8 mouse cellular contexts compared by ENCODE assay signal in the genomic region with DNA sequence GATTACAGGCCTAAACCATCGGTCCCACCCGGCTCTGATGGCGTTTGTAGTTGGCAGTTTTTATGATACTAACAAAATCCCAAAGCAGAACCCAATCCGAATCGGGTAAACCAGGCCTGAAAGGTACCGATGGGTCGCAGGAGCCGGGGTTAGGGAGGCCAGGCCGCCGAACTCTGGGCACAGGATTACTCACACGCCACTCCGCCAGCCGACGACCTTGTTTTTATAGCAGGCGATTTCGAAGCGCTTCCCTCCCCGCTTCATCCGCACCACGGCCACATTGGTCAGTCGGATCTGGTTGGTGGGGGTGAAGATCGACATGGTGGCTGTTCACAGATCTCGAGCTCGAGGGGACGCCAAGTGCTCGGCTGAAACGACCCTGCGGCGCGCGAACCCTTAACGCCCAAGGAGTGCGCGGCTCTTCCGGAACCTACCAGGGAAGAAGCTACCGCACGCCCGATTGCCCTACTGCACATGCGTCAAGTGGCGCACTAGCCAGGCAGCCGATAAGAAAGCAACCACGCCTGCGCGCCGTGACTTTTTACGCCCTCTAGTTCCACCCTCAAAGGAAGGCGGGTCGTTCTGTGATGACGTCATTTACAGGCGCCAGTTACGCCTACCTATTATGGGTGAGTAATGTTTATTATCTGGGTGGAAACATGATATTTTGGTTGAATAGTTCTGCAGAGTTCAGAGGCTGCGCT. TPM values are rescaled to one million over a fixed set of nuclear protein-coding genes. Genes with fewer than 3 reads are reported as not detected.
DNase-seq lines count a peak whose midpoint lies in the region; ATAC-seq and TF ChIP-seq lines count a peak whose summit lies in the region.

TSS of gene Sbds (minus strand) at position 514 of the 704 bp plus-strand sequence.
TSS of gene Tyw1 (plus strand) at position 603 of the 704 bp plus-strand sequence.

- under 1% methylated on average over 52 of the region's 52 CpGs for WGBS in hindbrain, embryonic 13.5 days

- H3K9me3 ChIP-seq in hindbrain, embryonic 13.5 days = no peaks in the 10 kb centered on the region

- peaks cover 39% of the 10 kb centered on the region for H3K36me3 ChIP-seq in hindbrain, embryonic 13.5 days

- ATAC-seq in Patski = peak; percentile 65
- ATAC-seq in hindbrain, embryonic 13.5 days (ENCODE audit: low FRiP score) = peak; percentile 91

- CTCF ChIA-PET in Patski (lab: Charles Lee) = interaction anchor here (0.9 to 3.5 kb wide), 5 partner anchors 12 to 32 kb away, joined by 3 to 14 read pairs (median 3); no protein-coding TSS in a partner anchor

- TF ChIP-seq CTCF in Patski (IDR thresholded peaks at IDR 0.05) = no peak

- peak within 1 kb of the TSS; percentile 83 for H3K9ac ChIP-seq in hindbrain, embryonic 13.5 days

- in situ Hi-C loops in Patski (cut with MboI; ENCODE audit: low pct_unique_long_range_greater_than_20kb) = loop anchor here (25.0 kb wide), 1 partner anchor 743 kb away; the partner anchor contains the start of gene Sfswap

- peak within 1 kb of the TSS; percentile 74 for H3K4me3 ChIP-seq in hindbrain, embryonic 13.5 days

- peak within 1 kb of the TSS; percentile 87 for H3K27ac ChIP-seq in hindbrain, embryonic 13.5 days

- peak within 1 kb of the TSS; percentile 76 for H3K4me2 ChIP-seq in hindbrain, embryonic 13.5 days

- DNase-seq in Patski (ENCODE audit: low read depth, low spot score) = peak; percentile 99
- peak; percentile 97 to 98 for DNase-seq in cerebellum, postnatal 14 days
- peak; percentile 97 for DNase-seq in frontal cortex, postnatal 14 days (ENCODE audit: low spot score in 2 of 2)
- peak; percentile 87 to 92 for DNase-seq in layer of hippocampus, postnatal 25 days (ENCODE audit: extremely low spot score in 1 of 2, low spot score in 1 of 2)
- DNase-seq in lung, postnatal 25 days (ENCODE audit: low spot score) = peak; percentile 99
- DNase-seq in retina, embryonic 14.5 days (ENCODE audit: low spot score) = peak; percentile 100
- DNase-seq in thymus, postnatal 4 days = peak; percentile 97

- H3K4me1 ChIP-seq in hindbrain, embryonic 13.5 days (replicated peaks) = peaks cover 34% of the 10 kb centered on the region

- no peaks in the 10 kb centered on the region for H3K27me3 ChIP-seq in Patski
- H3K27me3 ChIP-seq in hindbrain, embryonic 13.5 days = no peaks in the 10 kb centered on the region

- POLR2A ChIA-PET in Patski (lab: Charles Lee) = interaction anchor here (0.6 to 1.6 kb wide), 5 partner anchors 8 to 914 kb away, joined by 3 to 8 read pairs (median 4); no protein-coding TSS in a partner anchor

RNA-seq across cellular contexts. Expression of gene Sbds, which starts in this region (rescaled TPM):
- 93.7 TPM for polyA plus RNA-seq in Patski (2021)
- polyA plus RNA-seq in hindbrain, embryonic 13.5 days (2015; fragmentation: Nextera tagmentation; extraction: Ambion mirVana) = 62.0 and 69.1 TPM in 2 replicates
- 10 to 100 TPM; 68.9 to 81.5 TPM for total RNA-seq in layer of hippocampus, postnatal 25 days (2021)

RNA-seq across cellular contexts. Expression of gene Tyw1, which starts in this region (rescaled TPM):
- 34.0 TPM for polyA plus RNA-seq in Patski (2021)
- 24.6 and 25.8 TPM in 2 replicates for polyA plus RNA-seq in hindbrain, embryonic 13.5 days (2015; fragmentation: Nextera tagmentation; extraction: Ambion mirVana)
- 10 to 100 TPM; 14.4 to 18.6 TPM for total RNA-seq in layer of hippocampus, postnatal 25 days (2021)

Comparison
In these comparisons a context has a peak if more than half of its experiments do, and no peak if none do; other contexts are left out.
1. Peak in every context shown above with its lines: DNase-seq, ATAC-seq, H3K4me3 ChIP-seq and H3K27ac ChIP-seq.